Mouse (Mus musculus) testis, postnatal 10 days (tissue): Measurements from ENCODE around the gene Camk2n1.

Source experiments
- DNase-seq: peaks from one replicate; pipeline ENCODE4 v3.0.0; 2021; ENCODE audit warnings: low spot score

The Camk2n1 gene

GRCm38 (mm10) chr4:138465446-138465845 is 11.3 kb downstream of the Camk2n1 start:
- DNase-seq: no peak

GRCm38 (mm10) chr4:138466690-138467089 is 12.6 kb downstream of the Camk2n1 start:
- no peak for DNase-seq

- DNase-seq: no peak
Measured at GRCm38 (mm10) chr4:138467451-138467850, 13.3 kb downstream of the Camk2n1 start.

- no peak for DNase-seq
Measured at GRCm38 (mm10) chr4:138469080-138469479, 15.0 kb downstream of the Camk2n1 start.

- no peak for DNase-seq
Measured at GRCm38 (mm10) chr4:138471241-138471640, 17.1 kb downstream of the Camk2n1 start.

- no peak for DNase-seq
Measured at GRCm38 (mm10) chr4:138479595-138479994, 25.5 kb downstream of the Camk2n1 start.

- DNase-seq: no peak
Measured at GRCm38 (mm10) chr4:138480962-138481361, 26.8 kb downstream of the Camk2n1 start.

- DNase-seq: no peak
Measured at GRCm38 (mm10) chr4:138482721-138483120, 28.6 kb downstream of the Camk2n1 start.

- no peak for DNase-seq
Measured at GRCm38 (mm10) chr4:138488241-138488640, 34.1 kb downstream of the Camk2n1 start.

- no peak for DNase-seq
Measured at GRCm38 (mm10) chr4:138491088-138491487, 37.0 kb downstream of the Camk2n1 start.

GRCm38 (mm10) chr4:138493161-138494001 is 39.3 kb downstream of the Camk2n1 start:
- DNase-seq: peak; percentile 72

- no peak for DNase-seq
Measured at GRCm38 (mm10) chr4:138494905-138495304, 40.8 kb downstream of the Camk2n1 start.

- peak; percentile 56 for DNase-seq
Measured at GRCm38 (mm10) chr4:138495775-138496174, 41.7 kb downstream of the Camk2n1 start.

- no peak for DNase-seq
Measured at GRCm38 (mm10) chr4:138496746-138497520, 42.8 kb downstream of the Camk2n1 start.

- no peak for DNase-seq
Measured at GRCm38 (mm10) chr4:138499856-138500645, 45.9 kb downstream of the Camk2n1 start.

- DNase-seq: no peak
Measured at GRCm38 (mm10) chr4:138501048-138501447, 46.9 kb downstream of the Camk2n1 start.

- DNase-seq: no peak
Measured at GRCm38 (mm10) chr4:138504632-138505101, 50.6 kb downstream of the Camk2n1 start.

GRCm38 (mm10) chr4:138505171-138505870 is 51.2 kb downstream of the Camk2n1 start:
- DNase-seq: peak; percentile 56

GRCm38 (mm10) chr4:138507903-138508302 is 53.8 kb downstream of the Camk2n1 start:
- DNase-seq: no peak
